Mouse (Mus musculus): Measurements from ENCODE around the gene Gm29423.
"Not testable (repeated sequence)": the region's sequence is repeated elsewhere in the genome, so short reads cannot be mapped to it uniquely, and the experiment has no call there.

Gm29423 gene

GRCm38 (mm10) chrY:70303187-70303586 lies at the start of gene Gm29423, which contains the start of gene Gm29644:
Gm29423 (minus strand) TSS chrY:70303287.
Gm29644 (minus strand) TSS chrY:70303343.
- DNase-seq = not testable (repeated sequence)

GRCm38 (mm10) chrY:70273542-70273941 lies 29.5 kb downstream of the Gm29423 start, which contains the start of gene Gm21118:
Gm21118 (minus strand) TSS chrY:70273642.
- not testable (repeated sequence) for DNase-seq
